In genomic region chr11:52365143-52365542, GRCm38 (mm10) we compare ENCODE assay signal across 8 mouse cellular contexts. TPM values are rescaled to one million over a fixed set of nuclear protein-coding genes. Genes with fewer than 3 reads are reported as not detected.
DNase-seq lines count a peak whose midpoint lies in the region; ATAC-seq and TF ChIP-seq lines count a peak whose summit lies in the region.

No protein-coding gene starts in this region.

- H3K4me1 ChIP-seq in kidney, adult 2 months (ENCODE audit: control insufficient read depth, insufficient read depth, low read length): peaks cover 28% of the 10 kb centered on the region
- peaks cover 50% of the 10 kb centered on the region for H3K4me1 ChIP-seq in limb, embryonic 12.5 days (replicated peaks)

- H3K27ac ChIP-seq in kidney, adult 2 months (ENCODE audit: insufficient read depth, low read depth, low read length): no peak overlapping the region
- H3K27ac ChIP-seq in limb, embryonic 12.5 days: peak overlapping the region; percentile 72

- no peak overlapping the region; the same call in 1 of the 2 replicates for H3K9ac ChIP-seq in limb, embryonic 12.5 days (replicated peaks)

- no peak for ATAC-seq in limb, embryonic 12.5 days (ENCODE audit: insufficient number of reproducible peaks, insufficient read depth, low FRiP score, low TSS enrichment, low read depth)

- H3K9me3 ChIP-seq in limb, embryonic 12.5 days: no peaks in the 10 kb centered on the region

- H3K4me2 ChIP-seq in limb, embryonic 12.5 days: 0 out of 2 replicates have a peak overlapping the region, but pooled peaks have one; percentile 13

- no peak for TF ChIP-seq POLR2A in kidney, adult 2 months (IDR thresholded peaks at IDR 0.05; ENCODE audit: low read depth, low read length)
- no peak for TF ChIP-seq POLR2A in brain, embryonic 14.5 days (IDR thresholded peaks at IDR 0.05; ENCODE audit: borderline replicate concordance, extremely low read depth, insufficient read depth, insufficient read length, poor library complexity, severe bottlenecking)

- no peaks in the 10 kb centered on the region for H3K36me3 ChIP-seq in kidney, adult 2 months (ENCODE audit: control insufficient read depth, insufficient read depth, low read length)
- no peaks in the 10 kb centered on the region for H3K36me3 ChIP-seq in limb, embryonic 12.5 days

- H3K27me3 ChIP-seq in kidney, adult 2 months (replicated peaks; ENCODE audit: control insufficient read depth, insufficient read depth, low read length): no peaks in the 10 kb centered on the region
- no peaks in the 10 kb centered on the region for H3K27me3 ChIP-seq in limb, embryonic 12.5 days

- WGBS in kidney, adult 2 months: 19% methylated on average over 1 of the region's 1 CpGs
- whole genome bisulfite sequencing in limb, embryonic 12.5 days: 59% methylated on average over 1 of the region's 1 CpGs

- no peak for TF ChIP-seq CTCF in kidney, adult 2 months (conservative IDR thresholded peaks at IDR 0.05; ENCODE audit: insufficient read depth, insufficient read length, low read depth, low read length)
- no peak for TF ChIP-seq CTCF in brain, embryonic 14.5 days (IDR thresholded peaks at IDR 0.05; ENCODE audit: borderline replicate concordance, extremely low read depth, insufficient read depth, insufficient read length)

- H3K4me3 ChIP-seq in kidney, adult 2 months (ENCODE audit: insufficient read depth, low read depth, low read length): no peak overlapping the region
- H3K4me3 ChIP-seq in limb, embryonic 12.5 days (replicated peaks): no peak overlapping the region

- DNase-seq in kidney, adult 2 months: peak; percentile 30
- no peak for DNase-seq in kidney, adult 18-20 months
- peak; percentile 40 for DNase-seq in brain, embryonic 14.5 days (ENCODE audit: low read depth)
- DNase-seq in heart, adult 9 months (ENCODE audit: low spot score in 2 of 2): peak; percentile 78 to 83
- peak; percentile 44 for DNase-seq in right cerebral cortex, postnatal 4 days
- DNase-seq in cerebellum, adult 11 months: no peak
- no peak for DNase-seq in spleen, adult 12 weeks (ENCODE audit: low spot score)

RNA-seq across cellular contexts. Expression of gene Vdac1, which starts 4.5 kb away (rescaled TPM):
- 259 and 341 TPM in 2 replicates for polyA plus RNA-seq in kidney, adult 2 months (2012; rRNA removed)
- polyA plus RNA-seq in brain, embryonic 14.5 days (2012; rRNA removed): 154 and 228 TPM in 2 replicates
- polyA plus RNA-seq in limb, embryonic 12.5 days (2016; fragmentation: Nextera tagmentation; extraction: Ambion mirVana): 203 and 227 TPM in 2 replicates

RNA-seq across cellular contexts. Expression of gene 9530068E07Rik, which starts 31.1 kb away (rescaled TPM):
- 219 and 245 TPM in 2 replicates for polyA plus RNA-seq in kidney, adult 2 months (2012; rRNA removed)
- 101 and 115 TPM in 2 replicates for polyA plus RNA-seq in brain, embryonic 14.5 days (2012; rRNA removed)
- polyA plus RNA-seq in limb, embryonic 12.5 days (2016; fragmentation: Nextera tagmentation; extraction: Ambion mirVana): 161 and 173 TPM in 2 replicates

Comparison
In these comparisons a context has a peak if more than half of its experiments do, and no peak if none do; other contexts are left out.
1. DNase-seq: peak in kidney, adult 2 months (single experiment), brain, embryonic 14.5 days (single experiment), heart, adult 9 months (2 of 2) and right cerebral cortex, postnatal 4 days (single experiment); none in kidney, adult 18-20 months (single experiment), cerebellum, adult 11 months (single experiment) and spleen, adult 12 weeks (single experiment).